Mouse (Mus musculus) layer of hippocampus, adult 9-10 months (tissue): ENCODE measurements around the gene Hcls1.

Experiments
- DNase-seq: peaks from one replicate; pipeline ENCODE4 v3.0.0; 2022; ENCODE audit warnings: low spot score

Hcls1 gene

GRCm38 (mm10) chr16:36930231-36931136, 4.3 kb upstream of the Hcls1 start:
- DNase-seq = no peak

GRCm38 (mm10) chr16:36931381-36931780, 3.4 kb upstream of the Hcls1 start:
- no peak for DNase-seq

GRCm38 (mm10) chr16:36931976-36932375, 2.8 kb upstream of the Hcls1 start:
- DNase-seq = no peak

GRCm38 (mm10) chr16:36932546-36932945, 2.2 kb upstream of the Hcls1 start:
- DNase-seq = no peak

- no peak for DNase-seq
Measured at GRCm38 (mm10) chr16:36934131-36934840, 497 bp upstream of the Hcls1 start.

GRCm38 (mm10) chr16:36935814-36936213, 1.0 kb downstream of the Hcls1 start:
- no peak for DNase-seq

- DNase-seq = no peak
Measured at GRCm38 (mm10) chr16:36941137-36941727, 6.4 kb downstream of the Hcls1 start.

GRCm38 (mm10) chr16:36941895-36942294, 7.1 kb downstream of the Hcls1 start:
- DNase-seq = no peak

GRCm38 (mm10) chr16:36943591-36943990, 8.8 kb downstream of the Hcls1 start:
- DNase-seq = no peak

GRCm38 (mm10) chr16:36944895-36945424, 10.2 kb downstream of the Hcls1 start:
- DNase-seq = no peak

- no peak for DNase-seq
Measured at GRCm38 (mm10) chr16:36946459-36947159, 11.8 kb downstream of the Hcls1 start.

- DNase-seq = no peak
Measured at GRCm38 (mm10) chr16:36947646-36948197, 12.9 kb downstream of the Hcls1 start.

GRCm38 (mm10) chr16:36949614-36950336, 15.0 kb downstream of the Hcls1 start:
- no peak for DNase-seq

GRCm38 (mm10) chr16:36951029-36951428, 16.2 kb downstream of the Hcls1 start:
- DNase-seq = no peak

- DNase-seq = no peak
Measured at GRCm38 (mm10) chr16:36955106-36955505, 20.3 kb downstream of the Hcls1 start.

- no peak for DNase-seq
Measured at GRCm38 (mm10) chr16:36963415-36963814, 28.6 kb downstream of the Hcls1 start.

- no peak for DNase-seq
Measured at GRCm38 (mm10) chr16:36979127-36979526, 44.3 kb downstream of the Hcls1 start.

- DNase-seq = no peak
Measured at GRCm38 (mm10) chr16:36983796-36984195, 49.0 kb downstream of the Hcls1 start.

- no peak for DNase-seq
Measured at GRCm38 (mm10) chr16:36985636-36986042, 50.9 kb downstream of the Hcls1 start.

- DNase-seq = no peak
Measured at GRCm38 (mm10) chr16:36987399-36987798, 52.6 kb downstream of the Hcls1 start.

GRCm38 (mm10) chr16:36988066-36988465, 53.3 kb downstream of the Hcls1 start:
- DNase-seq = no peak
